Mouse (Mus musculus) stomach, postnatal 0 days (tissue): Measurements from ENCODE around the gene D430019H16Rik.

Source experiments
- CTCF ChIP-seq: IDR thresholded peaks from 2 replicates; pipeline ENCODE4 v1.5.1; 2016; ENCODE audit warnings: antibody characterized with exemption, low read depth, mild to moderate bottlenecking, moderate library complexity
- EP300 ChIP-seq: optimal IDR thresholded peaks from 2 replicates; pipeline ENCODE3; 2016; ENCODE audit warnings: antibody characterized with exemption

GRCm38 (mm10) chr12:105439976-105440375, 13.7 kb upstream of the D430019H16Rik start:
- TF ChIP-seq CTCF (no peak), EP300 (no peak)
